Mouse (Mus musculus) small intestine, adult 2 months (tissue): ENCODE measurements at regions not wholly inside any gene's neighbourhood (a gene's known extent, or its start where the extent isn't known, plus 50 kb on each side); places are given as distances from the start of the nearest gene placed in this dataset.

Source experiments
- CTCF ChIP-seq: fragments of 200-500 bp; IDR thresholded peaks from 2 replicates; pipeline ENCODE4 v1.5.1; 2012; ENCODE audit warnings: low read depth, mild to moderate bottlenecking, control low read depth, inconsistent platforms, low read length, moderate library complexity, mixed read lengths; ENCODE audit not compliant: insufficient replicate concordance, insufficient read length; ENCODE audit errors: extremely low read depth
- POLR2A ChIP-seq: fragments of 200-500 bp; IDR thresholded peaks from 2 replicates; pipeline ENCODE4 v1.6.1; 2012; ENCODE audit warnings: low read depth, mild to moderate bottlenecking, control low read depth, inconsistent platforms, low read length, moderate library complexity

GRCm38 (mm10) chr1:52306892-52307291 lies 73.9 kb upstream of the Gls start:
- no peak for TF ChIP-seq POLR2A
- peak; percentile 48; the same call in 1 of the 2 replicates for TF ChIP-seq CTCF
